Mouse (Mus musculus): Measurements from ENCODE around the gene Gm13278. TPM values are rescaled to one million over a fixed set of nuclear protein-coding genes. Genes with fewer than 3 reads are reported as not detected.
A peak's percentile ranks its signal among the peaks of the same experiment; 100 is the strongest.
"Not testable (repeated sequence)": the region's sequence is repeated elsewhere in the genome, so short reads cannot be mapped to it uniquely, and the experiment has no call there.

Gene Gm13278
- total RNA-seq (2018; cell fraction: chromatin; rRNA removed): not detected
- total RNA-seq (2018; cell fraction: cytosol; rRNA removed): not detected
- not detected for total RNA-seq (2018; cell fraction: nucleus; rRNA removed)
- not detected in 3 replicates for polyA plus RNA-seq (2018)

DNA sequence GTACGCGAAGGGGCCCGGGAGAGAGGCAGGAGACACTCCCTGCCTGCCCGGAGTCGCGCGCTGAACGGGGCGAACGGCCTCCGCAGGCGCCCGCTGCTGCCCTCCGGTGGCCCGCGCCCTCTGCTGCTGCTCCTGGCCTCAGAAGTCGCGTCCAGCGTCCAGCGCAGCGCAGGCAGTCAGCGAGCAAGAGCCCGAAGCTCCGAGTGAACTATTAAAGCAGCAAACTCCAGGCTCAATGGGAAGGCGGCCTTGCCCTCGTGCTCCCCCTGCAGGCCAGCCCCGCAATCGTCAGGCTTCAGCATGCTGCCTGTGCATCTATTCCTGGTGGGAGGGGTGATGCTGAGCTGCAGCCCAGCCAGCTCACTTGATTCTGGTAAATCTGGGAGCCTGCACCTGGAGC is at the start of gene Gm13278:
Gm13278 (plus strand) TSS at position 301 of the 400 bp plus-strand sequence.
- not testable (repeated sequence) for H3K36me3 ChIP-seq (ENCODE audit: inconsistent target); H3K4me3 ChIP-seq (ENCODE audit: inconsistent target); H3K79me2 ChIP-seq (ENCODE audit: inconsistent target); H3K27ac ChIP-seq
- WGBS (ENCODE audit: missing documents): no CpG with 5 or more reads among the region's 28 CpGs

DNA sequence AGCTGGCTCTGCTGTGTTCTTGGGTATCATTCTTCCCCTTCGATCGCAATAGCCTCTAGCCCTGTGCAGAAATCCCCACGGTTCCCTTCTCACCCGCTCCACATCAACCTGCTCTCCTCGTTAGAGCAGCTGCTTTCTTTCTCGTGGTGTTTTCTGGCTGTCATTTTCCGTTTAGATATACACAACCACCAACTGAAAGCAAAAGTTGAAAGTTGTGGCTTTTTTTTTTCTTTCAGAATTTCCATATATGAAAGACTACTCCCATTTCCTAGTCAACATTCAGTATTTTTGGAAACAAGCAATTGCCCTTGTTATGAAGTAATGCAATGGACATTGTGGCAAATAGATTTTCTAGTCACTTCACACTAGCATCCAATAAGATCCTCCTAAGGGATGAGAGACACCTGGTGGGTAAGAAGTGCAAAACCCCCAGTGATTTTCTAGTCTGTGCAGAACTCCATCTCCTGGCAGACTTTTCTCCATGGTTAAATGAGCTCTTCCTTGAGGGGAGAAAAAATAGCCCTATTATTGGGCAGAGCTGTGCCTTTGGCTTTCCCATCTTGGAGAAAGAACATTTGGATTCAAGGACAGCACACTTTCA is 48.5 kb upstream of the Gm13278 start:
- WGBS (ENCODE audit: missing documents): 23% methylated on average over 7 of the region's 7 CpGs
- H3K36me3 ChIP-seq (ENCODE audit: inconsistent target): no peaks in the 10 kb centered on the region
- no peaks in the 10 kb centered on the region for H3K79me2 ChIP-seq (ENCODE audit: inconsistent target)
- no peak overlapping the region for H3K4me3 ChIP-seq (ENCODE audit: inconsistent target)
- no peak overlapping the region for H3K27ac ChIP-seq

DNA sequence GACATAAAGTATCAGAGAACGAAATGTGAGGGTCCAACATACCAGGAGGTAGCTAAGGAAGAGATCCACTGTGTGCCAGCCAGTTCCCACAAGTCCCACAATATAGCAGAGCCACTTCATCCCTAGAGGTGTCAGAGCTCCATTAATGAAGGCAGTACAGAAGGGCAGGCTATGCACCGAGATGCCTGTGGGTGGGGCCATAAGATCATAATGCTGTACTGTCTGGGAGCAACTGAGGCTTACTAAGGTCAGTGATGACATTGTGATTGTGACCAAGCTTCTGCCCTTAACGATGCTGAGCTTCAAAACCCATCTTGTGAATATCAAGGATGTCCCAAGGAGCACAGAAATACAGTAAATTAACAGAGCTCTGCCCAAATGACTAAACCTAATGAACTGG is 47.1 kb upstream of the Gm13278 start:
- WGBS (ENCODE audit: missing documents): 86% methylated on average over 3 of the region's 3 CpGs
- H3K79me2 ChIP-seq (ENCODE audit: inconsistent target): no peaks in the 10 kb centered on the region
- H3K4me3 ChIP-seq (ENCODE audit: inconsistent target): no peak overlapping the region
- H3K36me3 ChIP-seq (ENCODE audit: inconsistent target): no peaks in the 10 kb centered on the region
- H3K27ac ChIP-seq: no peak overlapping the region

DNA sequence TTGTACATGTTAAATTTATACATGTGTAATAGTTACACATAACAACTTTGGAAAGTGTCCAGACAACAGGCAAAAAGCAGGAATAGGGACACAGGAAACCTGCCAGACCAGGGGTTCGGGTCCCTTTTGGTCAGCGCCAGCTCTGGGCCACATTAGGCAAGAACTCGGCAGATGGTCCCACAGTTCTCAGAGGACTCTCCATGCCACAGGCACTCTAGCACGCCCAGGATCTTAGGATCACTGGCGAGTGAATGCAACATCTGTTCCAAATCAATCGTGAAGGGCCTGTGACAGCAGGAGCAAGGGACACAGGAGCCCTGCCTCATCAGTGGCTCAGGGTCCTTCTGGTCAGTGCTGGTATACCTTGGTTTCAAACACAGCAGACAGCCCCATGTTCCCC is 41.4 kb upstream of the Gm13278 start:
- Histone ChIP-seq H3K79me2 (ENCODE audit: inconsistent target) (no peaks in the 10 kb centered on the region), H3K27ac (no peak overlapping the region), H3K36me3 (ENCODE audit: inconsistent target) (no peaks in the 10 kb centered on the region), H3K4me3 (ENCODE audit: inconsistent target) (no peak overlapping the region)
- 98% methylated on average over 6 of the region's 6 CpGs for WGBS (ENCODE audit: missing documents)

DNA sequence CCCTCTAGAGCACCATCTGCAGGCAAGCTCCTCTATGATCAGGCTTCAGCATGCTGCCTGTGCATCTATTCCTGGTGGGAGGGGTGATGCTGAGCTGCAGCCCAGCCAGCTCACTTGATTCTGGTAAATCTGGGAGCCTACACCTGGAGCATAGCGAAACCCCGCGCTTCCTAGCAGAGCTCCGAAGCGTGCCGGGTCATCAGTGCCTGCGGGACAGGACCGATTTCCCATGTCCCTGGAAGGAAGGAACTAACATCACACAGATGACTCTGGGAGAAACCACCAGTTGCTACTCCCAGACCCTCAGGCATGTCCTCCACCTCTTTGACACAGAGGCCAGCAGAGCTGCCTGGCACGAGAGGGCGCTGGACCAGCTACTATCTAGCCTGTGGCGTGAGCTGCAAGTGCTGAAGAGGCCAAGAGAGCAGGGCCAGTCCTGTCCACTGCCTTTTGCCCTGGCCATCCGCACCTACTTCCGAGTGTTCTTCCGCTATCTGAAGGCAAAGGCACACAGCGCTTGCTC is 36.5 kb upstream of the Gm13278 start, which contains the start of gene Gm13271:
Gm13271 (plus strand) TSS at position 51 of the 523 bp plus-strand sequence.
- H3K27ac ChIP-seq; H3K4me3 ChIP-seq (ENCODE audit: inconsistent target); H3K36me3 ChIP-seq (ENCODE audit: inconsistent target); H3K79me2 ChIP-seq (ENCODE audit: inconsistent target): not testable (repeated sequence)
- WGBS (ENCODE audit: missing documents): 100% methylated on average over 12 of the region's 15 CpGs

DNA sequence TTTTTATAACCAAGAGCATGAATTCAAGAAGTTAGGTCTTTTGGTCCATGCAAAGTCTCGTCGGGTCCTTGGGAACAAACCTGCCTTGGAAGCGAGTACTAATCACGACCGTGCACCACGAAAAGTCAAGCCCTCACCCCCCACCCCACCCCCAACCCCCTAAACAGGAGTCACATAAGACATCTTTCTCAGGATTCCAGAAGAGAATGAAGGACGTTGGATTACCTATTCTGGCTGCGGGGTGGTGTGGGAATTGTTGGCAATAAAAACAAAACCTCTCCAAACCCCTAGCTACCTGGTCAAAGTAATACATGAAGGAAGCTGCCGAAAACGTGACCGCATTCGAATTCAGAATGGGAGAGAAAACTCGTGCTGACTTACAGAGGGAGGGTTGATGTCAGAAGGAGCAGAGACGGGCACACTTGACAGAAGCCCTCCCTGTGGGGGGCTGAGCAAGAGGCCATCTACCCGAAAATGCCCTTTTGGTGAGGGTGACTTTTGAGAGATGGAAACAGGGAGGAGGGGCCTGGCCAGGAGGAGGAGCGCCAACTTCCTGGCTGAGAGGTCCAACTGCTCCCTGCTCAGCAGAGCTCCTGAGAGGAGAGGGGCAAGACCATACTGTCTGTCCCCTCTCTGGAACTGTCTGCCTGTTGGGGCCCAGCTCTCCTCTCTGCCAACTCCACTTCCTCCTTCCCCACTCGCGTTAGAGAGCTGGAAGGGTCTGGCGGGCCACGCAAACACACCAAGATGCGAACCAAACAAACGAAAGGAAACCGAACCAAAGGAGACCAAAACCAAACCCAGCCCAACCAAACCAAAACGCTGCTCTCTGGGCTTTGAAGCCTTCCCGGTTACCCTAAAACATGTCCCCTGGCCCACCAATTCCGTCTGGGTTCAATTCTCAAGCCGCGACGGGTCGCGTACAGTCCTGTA is 34.5 kb upstream of the Gm13278 start:
- not testable (repeated sequence) for H3K36me3 ChIP-seq (ENCODE audit: inconsistent target); H3K79me2 ChIP-seq (ENCODE audit: inconsistent target)
- 10% methylated on average over 19 of the region's 31 CpGs for WGBS (ENCODE audit: missing documents)
- peak overlapping the region; percentile 78 for H3K27ac ChIP-seq
- peak overlapping the region; percentile 61 for H3K4me3 ChIP-seq (ENCODE audit: inconsistent target)

DNA sequence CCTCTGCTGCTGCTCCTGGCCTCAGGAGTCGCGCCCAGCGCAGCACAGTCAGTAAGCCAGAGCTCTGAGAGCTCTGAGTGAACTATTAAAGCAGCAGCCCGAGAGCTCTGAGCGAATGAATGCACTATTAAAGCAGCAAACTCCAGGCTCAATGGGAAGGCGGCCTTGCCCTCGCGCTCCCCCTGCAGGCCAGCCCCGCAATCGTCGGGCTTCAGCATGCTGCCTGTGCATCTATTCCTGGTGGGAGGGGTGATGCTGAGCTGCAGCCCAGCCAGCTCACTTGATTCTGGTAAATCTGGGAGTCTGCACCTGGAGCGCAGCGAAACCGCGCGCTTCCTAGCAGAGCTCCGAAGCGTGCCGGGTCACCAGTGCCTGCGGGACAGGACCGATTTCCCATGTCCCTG is 33.7 kb upstream of the Gm13278 start:
- H3K36me3 ChIP-seq (ENCODE audit: inconsistent target); H3K4me3 ChIP-seq (ENCODE audit: inconsistent target); H3K27ac ChIP-seq; H3K79me2 ChIP-seq (ENCODE audit: inconsistent target): not testable (repeated sequence)
- 0% methylated on average over 7 of the region's 21 CpGs for WGBS (ENCODE audit: missing documents)

DNA sequence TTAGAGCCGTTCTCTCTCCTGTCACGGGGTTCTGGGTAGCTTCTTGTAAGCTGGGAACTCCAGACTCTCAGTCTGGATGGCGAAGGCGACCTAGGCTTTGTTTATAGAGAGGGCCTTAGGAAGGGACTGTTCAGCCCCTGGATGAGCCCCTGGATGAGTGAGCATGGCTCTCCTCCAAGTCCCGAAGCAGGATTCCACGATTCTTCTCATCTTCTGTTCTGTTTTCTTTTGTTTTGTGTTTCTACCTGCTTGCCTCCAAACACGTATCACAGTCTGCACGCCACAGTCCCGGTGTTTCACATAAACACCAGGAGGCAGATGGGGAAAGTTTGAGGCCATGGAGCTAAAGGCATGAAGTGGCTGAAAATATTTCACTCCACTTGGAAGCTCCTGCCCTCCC is 32.6 kb upstream of the Gm13278 start:
- WGBS (ENCODE audit: missing documents): 96% methylated on average over 4 of the region's 9 CpGs
- not testable (repeated sequence) for H3K79me2 ChIP-seq (ENCODE audit: inconsistent target); H3K36me3 ChIP-seq (ENCODE audit: inconsistent target); H3K27ac ChIP-seq; H3K4me3 ChIP-seq (ENCODE audit: inconsistent target)

DNA sequence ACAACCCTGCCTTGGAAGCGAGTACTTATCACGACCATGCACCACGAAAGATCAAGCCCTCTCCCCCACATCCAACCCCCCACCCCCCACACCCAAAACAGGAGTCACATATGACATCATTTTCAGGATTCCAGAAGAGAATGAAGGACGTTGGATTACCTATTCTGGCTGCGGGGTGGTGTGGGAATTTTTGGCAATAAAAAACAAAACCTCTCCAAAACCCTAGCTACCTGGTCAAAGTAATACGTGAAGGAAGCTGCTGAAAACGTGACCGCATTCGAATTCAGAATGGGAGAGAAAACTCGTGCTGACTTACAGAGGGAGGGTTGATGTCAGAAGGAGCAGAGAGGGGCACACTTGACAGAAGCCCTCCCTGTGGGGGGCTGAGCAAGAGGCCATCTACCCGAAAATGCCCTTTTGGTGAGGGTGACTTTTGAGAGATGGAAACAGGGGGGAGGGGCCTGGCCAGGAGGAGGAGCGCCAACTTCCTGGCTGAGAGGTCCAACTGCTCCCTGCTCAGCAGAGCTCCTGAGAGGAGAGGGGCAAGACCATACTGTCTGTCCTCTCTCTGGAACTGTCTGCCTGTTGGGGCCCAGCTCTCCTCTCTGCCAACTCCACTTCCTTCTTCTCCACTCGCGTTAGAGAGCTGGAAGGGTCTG is 31.6 kb upstream of the Gm13278 start, which contains the start of gene Gm13283:
Gm13283 (plus strand) TSS at position 510 of the 659 bp plus-strand sequence.
- not testable (repeated sequence) for H3K27ac ChIP-seq; H3K36me3 ChIP-seq (ENCODE audit: inconsistent target); H3K4me3 ChIP-seq (ENCODE audit: inconsistent target); H3K79me2 ChIP-seq (ENCODE audit: inconsistent target)
- 40% methylated on average over 1 of the region's 14 CpGs for WGBS (ENCODE audit: missing documents)

DNA sequence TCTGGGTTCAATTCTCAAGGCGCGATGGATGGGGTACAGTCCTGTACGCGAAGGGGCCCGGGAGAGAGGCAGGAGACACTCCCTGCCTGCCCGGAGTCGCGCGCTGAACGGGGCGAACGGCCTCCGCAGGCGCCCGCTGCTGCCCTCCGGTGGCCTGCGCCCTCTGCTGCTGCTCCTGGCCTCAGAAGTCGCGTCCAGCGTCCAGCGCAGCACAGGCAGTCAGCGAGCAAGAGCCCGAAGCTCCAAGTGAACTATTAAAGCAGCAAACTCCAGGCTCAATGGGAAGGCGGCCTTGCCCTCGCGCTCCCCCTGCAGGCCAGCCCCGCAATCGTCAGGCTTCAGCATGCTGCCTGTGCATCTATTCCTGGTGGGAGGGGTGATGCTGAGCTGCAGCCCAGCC is 30.9 kb upstream of the Gm13278 start:
- H3K4me3 ChIP-seq (ENCODE audit: inconsistent target); H3K27ac ChIP-seq; H3K79me2 ChIP-seq (ENCODE audit: inconsistent target); H3K36me3 ChIP-seq (ENCODE audit: inconsistent target): not testable (repeated sequence)
- 0% methylated on average over 2 of the region's 28 CpGs for WGBS (ENCODE audit: missing documents)

DNA sequence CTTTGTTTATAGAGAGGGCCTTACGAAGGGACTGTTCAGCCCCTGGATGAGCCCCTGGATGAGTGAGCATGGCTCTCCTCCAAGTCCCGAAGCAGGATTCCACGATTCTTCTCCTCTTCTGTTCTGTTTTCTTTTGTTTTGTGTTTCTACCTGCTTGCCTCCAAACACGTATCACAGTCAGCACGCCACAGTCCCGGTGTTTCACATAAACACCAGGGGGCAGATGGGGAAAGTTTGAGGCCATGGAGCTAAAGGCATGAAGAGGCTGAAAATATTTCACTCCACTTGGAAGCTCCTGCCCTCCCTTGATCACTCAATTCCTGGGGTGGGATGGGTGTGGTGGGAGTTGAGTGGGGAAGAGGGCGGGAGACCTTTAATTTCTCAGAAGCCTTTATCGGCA is 29.6 kb upstream of the Gm13278 start:
- H3K4me3 ChIP-seq (ENCODE audit: inconsistent target); H3K27ac ChIP-seq; H3K36me3 ChIP-seq (ENCODE audit: inconsistent target); H3K79me2 ChIP-seq (ENCODE audit: inconsistent target): not testable (repeated sequence)
- 81% methylated on average over 3 of the region's 8 CpGs for WGBS (ENCODE audit: missing documents)

DNA sequence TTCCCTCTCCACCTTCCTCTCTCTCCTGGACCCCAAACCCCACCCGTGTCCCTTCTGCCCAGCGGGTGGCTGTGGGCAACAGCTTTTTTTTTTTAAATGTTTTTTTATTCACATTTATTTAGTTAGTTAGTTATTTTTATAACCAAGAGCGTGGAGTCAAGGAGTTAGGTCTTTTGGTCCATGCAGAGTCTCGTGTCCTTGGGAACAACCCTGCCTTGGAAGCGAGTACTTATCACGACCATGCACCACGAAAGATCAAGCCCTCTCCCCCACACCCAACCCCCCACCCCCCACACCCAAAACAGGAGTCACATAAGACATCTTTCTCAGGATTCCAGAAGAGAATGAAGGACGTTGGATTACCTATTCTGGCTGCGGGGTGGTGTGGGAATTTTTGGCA is 29.0 kb upstream of the Gm13278 start:
- not testable (repeated sequence) for H3K79me2 ChIP-seq (ENCODE audit: inconsistent target); H3K4me3 ChIP-seq (ENCODE audit: inconsistent target); H3K36me3 ChIP-seq (ENCODE audit: inconsistent target); H3K27ac ChIP-seq
- WGBS (ENCODE audit: missing documents): 92% methylated on average over 2 of the region's 9 CpGs

DNA sequence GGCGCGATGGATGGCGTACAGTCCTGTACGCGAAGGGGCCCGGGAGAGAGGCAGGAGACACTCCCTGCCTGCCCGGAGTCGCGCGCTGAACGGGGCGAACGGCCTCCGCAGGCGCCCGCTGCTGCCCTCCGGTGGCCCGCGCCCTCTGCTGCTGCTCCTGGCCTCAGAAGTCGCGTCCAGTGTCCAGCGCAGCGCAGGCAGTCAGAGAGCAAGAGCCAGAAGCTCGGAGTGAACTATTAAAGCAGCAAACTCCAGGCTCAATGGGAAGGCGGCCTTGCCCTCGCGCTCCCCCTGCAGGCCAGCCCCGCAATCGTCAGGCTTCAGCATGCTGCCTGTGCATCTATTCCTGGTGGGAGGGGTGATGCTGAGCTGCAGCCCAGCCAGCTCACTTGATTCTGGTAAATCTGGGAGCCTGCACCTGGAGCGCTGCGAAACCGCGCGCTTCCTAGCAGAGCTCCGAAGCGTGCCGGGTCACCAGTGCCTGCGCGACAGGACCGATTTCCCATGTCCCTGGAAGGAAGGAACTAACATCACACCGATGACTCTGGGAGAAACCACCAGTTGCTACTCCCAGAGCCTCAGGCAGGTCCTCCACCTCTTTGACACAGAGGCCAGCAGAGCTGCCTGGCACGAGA is 27.8 kb upstream of the Gm13278 start:
- not testable (repeated sequence) for H3K79me2 ChIP-seq (ENCODE audit: inconsistent target); H3K4me3 ChIP-seq (ENCODE audit: inconsistent target); H3K27ac ChIP-seq; H3K36me3 ChIP-seq (ENCODE audit: inconsistent target)
- WGBS (ENCODE audit: missing documents): 4% methylated on average over 15 of the region's 42 CpGs

DNA sequence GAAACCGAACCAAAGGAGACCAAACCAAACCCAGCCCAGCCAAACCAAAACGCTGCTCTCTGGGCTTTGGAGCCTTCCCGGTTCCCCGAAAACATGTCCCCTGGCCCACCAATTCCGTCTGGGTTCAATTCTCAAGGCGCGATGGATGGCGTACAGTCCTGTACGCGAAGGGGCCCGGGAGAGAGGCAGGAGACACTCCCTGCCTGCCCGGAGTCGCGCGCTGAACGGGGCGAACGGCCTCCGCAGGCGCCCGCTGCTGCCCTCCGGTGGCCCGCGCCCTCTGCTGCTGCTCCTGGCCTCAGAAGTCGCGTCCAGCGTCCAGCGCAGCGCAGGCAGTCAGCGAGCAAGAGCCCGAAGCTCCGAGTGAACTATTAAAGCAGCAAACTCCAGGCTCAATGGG is 17.8 kb upstream of the Gm13278 start, which contains the start of gene Gm13290:
Gm13290 (plus strand) TSS at position 301 of the 400 bp plus-strand sequence.
- H3K79me2 ChIP-seq (ENCODE audit: inconsistent target); H3K36me3 ChIP-seq (ENCODE audit: inconsistent target); H3K27ac ChIP-seq; H3K4me3 ChIP-seq (ENCODE audit: inconsistent target): not testable (repeated sequence)
- WGBS (ENCODE audit: missing documents): no CpG with 5 or more reads among the region's 32 CpGs
